Mouse (Mus musculus): Measurements from ENCODE around the gene Abcc9. TPM values are rescaled to one million over a fixed set of nuclear protein-coding genes. Genes with fewer than 3 reads are reported as not detected.

The Abcc9 gene
- total RNA-seq, 2 experiments from 2014 or later = 3.1 to 3.3 TPM

GRCm38 (mm10) chr6:142543648-142544047 lies 158.5 kb downstream of the Abcc9 start:
- DNase-seq = no peak

DNA sequence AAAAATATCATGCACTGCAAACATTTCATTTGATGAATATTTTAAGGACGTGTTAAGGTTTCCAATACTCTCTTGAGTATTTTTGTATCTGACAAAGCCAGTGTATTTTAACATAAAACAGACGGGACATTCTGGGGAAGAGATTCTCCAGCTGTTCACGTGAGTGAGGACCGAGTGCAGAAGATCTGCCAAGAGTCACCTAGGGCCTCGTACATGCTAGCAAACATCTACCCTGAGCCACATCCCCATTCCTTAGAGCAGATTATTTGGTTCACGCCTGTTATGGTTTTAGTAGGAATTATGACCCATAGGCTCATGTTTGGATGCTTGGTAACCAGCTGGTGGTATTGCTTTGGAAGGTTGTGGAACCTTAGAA lies 159.3 kb downstream of the Abcc9 start:
- DNase-seq = no peak

GRCm38 (mm10) chr6:142542082-142542799 lies 159.9 kb downstream of the Abcc9 start:
- DNase-seq = no peak

GRCm38 (mm10) chr6:142540561-142541160 lies 161.5 kb downstream of the Abcc9 start:
- DNase-seq = no peak

GRCm38 (mm10) chr6:142540131-142540530 lies 162.0 kb downstream of the Abcc9 start:
- DNase-seq = no peak

DNA sequence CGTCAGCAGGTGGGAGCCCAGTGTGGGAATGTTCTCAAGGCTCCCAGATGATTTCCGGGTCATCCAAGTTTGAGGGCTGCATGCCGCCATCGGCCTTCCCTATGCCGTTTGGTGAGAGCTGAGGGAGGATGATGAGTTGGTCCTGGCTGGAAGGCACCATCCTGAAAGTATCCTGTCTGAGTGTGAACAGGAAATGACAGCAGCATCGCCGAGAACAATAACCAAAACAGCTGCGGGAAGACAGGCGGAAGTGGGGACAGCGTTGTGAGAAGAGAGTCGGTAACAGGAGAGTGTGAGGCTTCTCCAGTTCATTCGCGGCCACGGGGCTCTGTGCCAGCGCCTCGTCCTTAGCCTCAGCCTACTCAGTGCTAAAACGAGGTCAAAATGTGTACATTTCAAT lies 163.6 kb downstream of the Abcc9 start:
- DNase-seq = no peak

Other genes starting within 250 kb of the Abcc9 start
- under 1 TPM in 1 of 2 experiments, not detected in 1; 0.58 TPM for gene Gys2, start 229.2 kb downstream of the Abcc9 start, total RNA-seq (2021)
- gene Ldhb, start 194.4 kb downstream of the Abcc9 start, total RNA-seq (2021) = 100 to 1,000 TPM; 518 to 567 TPM
- 1 to 10 TPM; 1.5 to 2.0 TPM for gene Kcnj8, start 130.7 kb downstream of the Abcc9 start, total RNA-seq (2021)
- gene Cmas, start 54.4 kb upstream of the Abcc9 start, total RNA-seq (2021) = 100 to 1,000 TPM in 1 of 2 experiments, 10 to 100 TPM in 1; 93.1 to 101 TPM
- gene Sult6b2, start 102.2 kb upstream of the Abcc9 start, total RNA-seq (2021) = not detected